9 mouse cellular contexts compared by ENCODE assay signal in genomic region chr9:69669611-69670550, GRCm38 (mm10).
DNase-seq lines count a peak whose midpoint lies in the region; ATAC-seq and TF ChIP-seq lines count a peak whose summit lies in the region.
"Had no signal": no experiment of that assay in that cellular context is flagged by ENCODE, and none has a peak within 500 bp of the region (broad histone marks: within the 10 kb centered on the region; RNA-seq: fewer than 3 reads in every experiment).

No protein-coding gene starts in this region.

- H3K4me2 ChIP-seq in stomach, embryonic 15.5 days, result 0 out of 2 replicates have a peak overlapping the region, but pooled peaks have one; percentile 3
- no peak overlapping the region for H3K4me2 ChIP-seq in stomach, postnatal 0 days (replicated peaks; ENCODE audit: low read depth)
- H3K4me2 ChIP-seq in hindbrain, postnatal 0 days (ENCODE audit: low read depth, low read length), result peak overlapping the region; percentile 60
- H3K4me2 ChIP-seq: liver, embryonic 13.5 days had no signal

- ATAC-seq in stomach, embryonic 15.5 days (ENCODE audit: insufficient read depth, low FRiP score, low read depth), result no peak
- ATAC-seq in stomach, postnatal 0 days (ENCODE audit: low FRiP score, low TSS enrichment), result no peak
- no peak for ATAC-seq in hindbrain, postnatal 0 days

- no peak for TF ChIP-seq CTCF in stomach, postnatal 0 days (IDR thresholded peaks at IDR 0.05; ENCODE audit: low read depth)
- no peak for TF ChIP-seq CTCF in hindbrain, postnatal 0 days (IDR thresholded peaks at IDR 0.05; ENCODE audit: low read depth)

- intact Hi-C loops in heart, postnatal 10 days (cut with DNase I), result no loop called here
- intact Hi-C loops in gastrocnemius, postnatal 36 days (cut with DNase I), result no loop called here

- TF ChIP-seq EP300 in stomach, postnatal 0 days (optimal IDR thresholded peaks at IDR 0.05), result no peak

- H3K36me3 ChIP-seq in heart, embryonic 10.5 days, result no peaks in the 10 kb centered on the region
- no peaks in the 10 kb centered on the region for H3K36me3 ChIP-seq in stomach, embryonic 15.5 days
- no peaks in the 10 kb centered on the region for H3K36me3 ChIP-seq in stomach, postnatal 0 days (ENCODE audit: control insufficient read depth, insufficient read depth, low read length)
- H3K36me3 ChIP-seq in hindbrain, postnatal 0 days (ENCODE audit: insufficient read depth, low read length), result no peaks in the 10 kb centered on the region
- H3K36me3 ChIP-seq: liver, embryonic 13.5 days had no signal

- 2% methylated on average over 25 of the region's 25 CpGs for WGBS in heart, embryonic 10.5 days
- whole genome bisulfite sequencing in stomach, embryonic 15.5 days, result 4% methylated on average over 25 of the region's 25 CpGs
- WGBS in stomach, postnatal 0 days, result 7% methylated on average over 25 of the region's 25 CpGs
- 3% methylated on average over 25 of the region's 25 CpGs for WGBS in hindbrain, postnatal 0 days

- no peaks in the 10 kb centered on the region for H3K9me3 ChIP-seq in heart, embryonic 10.5 days
- no peaks in the 10 kb centered on the region for H3K9me3 ChIP-seq in stomach, embryonic 15.5 days
- H3K9me3 ChIP-seq in stomach, postnatal 0 days (ENCODE audit: control insufficient read depth, low read length), result no peaks in the 10 kb centered on the region
- no peaks in the 10 kb centered on the region for H3K9me3 ChIP-seq in hindbrain, postnatal 0 days (ENCODE audit: low read length)
- H3K9me3 ChIP-seq: liver, embryonic 13.5 days had no signal

- H3K27me3 ChIP-seq in heart, embryonic 10.5 days (ENCODE audit: insufficient read depth, poor library complexity, severe bottlenecking), result peaks cover 93% of the 10 kb centered on the region
- peaks cover 48% of the 10 kb centered on the region for H3K27me3 ChIP-seq in stomach, embryonic 15.5 days (replicated peaks)
- H3K27me3 ChIP-seq in stomach, postnatal 0 days (ENCODE audit: control insufficient read depth, insufficient read depth, low read length), result peaks cover 16% of the 10 kb centered on the region; the same call in 1 of the 2 replicates
- peaks cover 8% of the 10 kb centered on the region; the same call in 1 of the 2 replicates for H3K27me3 ChIP-seq in hindbrain, postnatal 0 days (ENCODE audit: insufficient read depth, low read length)

- H3K4me3 ChIP-seq in heart, embryonic 10.5 days, result peak overlapping the region; percentile 32
- H3K4me3 ChIP-seq in stomach, embryonic 15.5 days (replicated peaks), result no peak overlapping the region
- H3K4me3 ChIP-seq in stomach, postnatal 0 days (ENCODE audit: low read depth, low read length), result no peak overlapping the region
- peak overlapping the region; percentile 27 for H3K4me3 ChIP-seq in hindbrain, postnatal 0 days (ENCODE audit: low read length)
- H3K4me3 ChIP-seq: liver, embryonic 13.5 days had no signal

- no peak overlapping the region for H3K9ac ChIP-seq in stomach, embryonic 15.5 days
- H3K9ac ChIP-seq in stomach, postnatal 0 days (ENCODE audit: low read length), result no peak overlapping the region
- H3K9ac ChIP-seq in hindbrain, postnatal 0 days (replicated peaks; ENCODE audit: low read length), result no peak overlapping the region
- H3K9ac ChIP-seq: liver, embryonic 13.5 days had no signal

- no peak overlapping the region for H3K27ac ChIP-seq in heart, embryonic 10.5 days
- H3K27ac ChIP-seq in stomach, embryonic 15.5 days, result no peak overlapping the region
- no peak overlapping the region for H3K27ac ChIP-seq in stomach, postnatal 0 days (replicated peaks)
- 0 out of 2 replicates have a peak overlapping the region, but pooled peaks have one; percentile 32 for H3K27ac ChIP-seq in hindbrain, postnatal 0 days
- H3K27ac ChIP-seq: liver, embryonic 13.5 days had no signal

- H3K4me1 ChIP-seq in heart, embryonic 10.5 days, result peaks cover 12% of the 10 kb centered on the region
- peaks cover 6% of the 10 kb centered on the region; the same call in 1 of the 2 replicates for H3K4me1 ChIP-seq in stomach, embryonic 15.5 days
- H3K4me1 ChIP-seq in stomach, postnatal 0 days (replicated peaks; ENCODE audit: control insufficient read depth, insufficient read depth), result no peaks in the 10 kb centered on the region
- 0 out of 2 replicates have a peak, but pooled peaks cover 5% of the 10 kb centered on the region for H3K4me1 ChIP-seq in hindbrain, postnatal 0 days (ENCODE audit: insufficient read depth, low read length)
- H3K4me1 ChIP-seq: liver, embryonic 13.5 days had no signal

- DNase-seq in heart, embryonic 10.5 days (ENCODE audit: low spot score), result no peak
- no peak for DNase-seq in heart, postnatal 10 days
- DNase-seq in stomach, postnatal 0 days (ENCODE audit: low spot score), result no peak
- DNase-seq in hindbrain, postnatal 0 days (ENCODE audit: low spot score), result peak; percentile 61
- DNase-seq in retina, postnatal 1 day, result peak; percentile 77
- DNase-seq in urinary bladder, postnatal 25 days (ENCODE audit: low spot score), result no peak
- no peak for DNase-seq in gastrocnemius, postnatal 36 days
- DNase-seq: liver, embryonic 13.5 days had no signal

Comparison
In these comparisons a context has a peak if more than half of its experiments do, and no peak if none do; other contexts are left out.
1. DNase-seq: peak in hindbrain, postnatal 0 days (single experiment) and retina, postnatal 1 day (single experiment); none in heart, embryonic 10.5 days (single experiment), heart, postnatal 10 days (0 of 2), stomach, postnatal 0 days (single experiment), urinary bladder, postnatal 25 days (single experiment) and gastrocnemius, postnatal 36 days (0 of 2).
2. H3K4me3 ChIP-seq: peak in heart, embryonic 10.5 days (single experiment) and hindbrain, postnatal 0 days (single experiment); none in stomach, embryonic 15.5 days (single experiment) and stomach, postnatal 0 days (single experiment).